Mouse (Mus musculus) thymus, postnatal 10 days (tissue): ENCODE measurements around the gene Hadh.

Experiments
- DNase-seq, 2 experiments: peaks; one replicate each; pipeline ENCODE4 v3.0.0; 2021; ENCODE audit warnings: low spot score in 2 of 2

Hadh gene

GRCm38 (mm10) chr3:131271559-131272373 lies at the start of gene Hadh:
Gene Hadh, minus strand, starts transcription at chr3:131272101.
- peak; percentile 73 to 82 for DNase-seq

- peak; percentile 37 to 85 for DNase-seq
These were observed 48.3 kb upstream of the Hadh start for GRCm38 (mm10) chr3:131320184-131320583.

GRCm38 (mm10) chr3:131318211-131318610 lies 46.3 kb upstream of the Hadh start:
- DNase-seq, result no peak

DNA sequence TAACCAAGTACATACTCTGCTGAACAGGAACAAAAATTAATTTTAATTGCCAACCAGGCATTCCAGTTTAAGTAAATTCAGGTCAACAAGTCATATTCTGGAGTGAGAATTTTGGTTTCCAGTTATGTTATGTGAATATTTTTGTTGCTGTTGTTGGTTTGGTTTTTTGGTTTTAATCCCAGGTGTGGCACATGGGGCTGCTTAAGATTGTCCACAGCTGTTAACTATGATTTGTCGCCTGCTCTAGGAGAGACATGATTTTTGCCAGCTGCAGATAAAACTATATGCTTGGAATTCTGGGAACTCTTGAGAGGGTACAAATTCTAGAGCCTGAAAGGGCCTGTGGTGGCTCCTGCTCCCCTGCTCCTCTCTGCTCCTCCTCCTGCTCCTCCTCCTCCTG lies 45.2 kb upstream of the Hadh start:
- no peak for DNase-seq

DNA sequence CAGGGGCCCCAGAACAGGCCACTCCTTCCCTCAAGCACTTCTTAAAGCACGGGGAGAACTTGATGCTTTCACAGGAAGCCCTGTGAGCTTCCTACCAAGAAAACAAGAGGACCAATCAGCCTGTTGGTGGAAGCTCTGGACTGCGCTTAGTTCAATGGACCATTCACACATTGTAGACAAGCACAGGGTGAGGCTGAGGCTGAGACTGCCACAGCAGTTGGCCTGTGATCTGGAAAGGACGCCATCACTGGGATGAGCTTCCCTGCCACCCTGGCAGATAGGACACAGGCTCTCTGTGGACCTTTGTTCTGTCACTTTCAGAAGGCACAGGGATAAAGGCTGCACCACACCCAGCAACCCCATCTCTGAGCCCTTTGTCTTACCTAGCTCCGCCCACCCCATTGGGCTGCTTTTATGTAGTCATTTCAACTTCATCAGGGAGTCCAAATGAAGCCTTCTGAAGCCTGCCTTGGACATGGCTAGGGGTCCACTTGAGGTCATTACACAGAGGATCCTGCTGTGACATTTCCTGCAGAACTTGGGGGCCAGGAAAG lies 44.1 kb upstream of the Hadh start:
- DNase-seq, result no peak

DNA sequence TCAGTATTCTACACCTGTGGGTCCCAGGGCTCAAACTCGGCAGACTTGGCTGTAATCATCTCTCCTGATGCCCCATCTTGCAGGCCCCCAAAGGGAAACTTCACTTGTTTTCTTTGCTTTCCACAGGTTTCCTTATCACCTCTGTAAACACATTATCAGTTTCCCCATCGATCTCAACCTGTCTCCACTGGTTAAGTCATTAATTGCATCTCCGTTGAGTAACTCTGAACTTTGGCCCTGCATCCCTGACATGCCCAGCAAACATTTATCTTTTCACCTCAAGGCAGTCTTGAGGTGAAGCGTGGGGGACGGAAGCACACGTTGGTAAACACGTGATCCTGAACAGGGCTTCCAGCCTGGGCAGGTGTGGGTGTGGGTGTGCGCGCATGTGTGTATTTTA lies 40.4 kb upstream of the Hadh start:
- DNase-seq, result no peak

DNA sequence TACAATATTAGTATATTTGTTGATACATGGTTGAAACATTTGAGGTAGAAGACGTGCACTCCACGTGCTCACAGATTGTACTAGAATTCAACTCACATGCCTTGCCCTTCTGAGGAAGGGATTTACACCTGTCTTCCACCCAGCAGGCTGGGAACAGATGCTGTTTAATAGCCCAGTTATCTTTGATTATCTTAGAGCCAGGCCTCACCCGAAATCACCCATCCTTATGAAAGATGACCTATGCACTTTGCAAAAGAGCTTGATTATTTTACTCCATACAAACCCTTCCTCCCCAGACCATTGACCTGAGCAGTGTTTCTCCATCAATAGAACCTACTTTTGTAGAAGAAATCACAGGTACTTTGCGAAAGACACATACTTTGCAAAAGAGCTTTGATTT lies 38.7 kb upstream of the Hadh start:
- DNase-seq, result no peak

DNA sequence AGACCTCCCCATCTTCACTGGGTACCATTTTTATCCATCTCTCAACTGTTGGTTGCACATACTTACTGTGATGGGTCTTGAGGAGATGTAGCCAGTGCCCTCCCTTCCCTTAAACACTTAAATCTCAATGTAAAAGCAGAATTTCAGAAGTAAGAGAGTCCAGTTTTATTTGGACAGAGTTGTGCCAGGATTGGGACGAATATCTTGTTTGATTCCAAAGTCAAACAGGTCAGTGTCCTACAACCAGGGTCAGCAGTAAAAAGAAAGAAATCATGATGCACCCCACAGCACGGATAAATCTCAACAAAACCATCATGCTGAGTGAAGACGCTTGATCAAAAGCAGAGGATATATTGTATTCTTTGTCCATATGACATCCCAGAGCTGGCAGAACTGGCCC lies 35.9 kb upstream of the Hadh start:
- DNase-seq, result no peak

DNA sequence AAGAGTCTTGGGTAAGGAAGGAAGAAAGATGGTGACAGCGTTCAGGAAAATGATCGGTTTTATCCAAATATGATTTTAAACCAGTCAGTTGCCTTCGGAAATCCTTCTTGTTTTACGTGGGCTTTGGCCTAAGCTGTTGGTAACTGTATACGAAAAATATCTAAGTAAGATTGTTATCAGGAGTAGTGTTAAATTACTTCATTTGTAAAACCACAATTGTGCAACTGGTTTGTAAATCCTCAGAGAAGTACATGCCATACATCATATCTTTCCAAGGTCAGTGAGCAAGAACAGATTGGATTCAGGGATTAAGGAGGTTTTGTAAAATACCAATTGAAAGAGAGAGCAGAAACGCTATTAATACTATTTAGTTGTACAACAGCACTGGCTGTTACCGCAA lies 34.4 kb upstream of the Hadh start:
- DNase-seq, result no peak

GRCm38 (mm10) chr3:131303320-131303714 lies 31.4 kb upstream of the Hadh start:
- no peak for DNase-seq

GRCm38 (mm10) chr3:131302452-131303319 lies 30.8 kb upstream of the Hadh start, which contains the start of gene Cyp2u1:
Gene Cyp2u1, minus strand, starts transcription at chr3:131303227.
- DNase-seq, result peak; percentile 80 to 83

DNA sequence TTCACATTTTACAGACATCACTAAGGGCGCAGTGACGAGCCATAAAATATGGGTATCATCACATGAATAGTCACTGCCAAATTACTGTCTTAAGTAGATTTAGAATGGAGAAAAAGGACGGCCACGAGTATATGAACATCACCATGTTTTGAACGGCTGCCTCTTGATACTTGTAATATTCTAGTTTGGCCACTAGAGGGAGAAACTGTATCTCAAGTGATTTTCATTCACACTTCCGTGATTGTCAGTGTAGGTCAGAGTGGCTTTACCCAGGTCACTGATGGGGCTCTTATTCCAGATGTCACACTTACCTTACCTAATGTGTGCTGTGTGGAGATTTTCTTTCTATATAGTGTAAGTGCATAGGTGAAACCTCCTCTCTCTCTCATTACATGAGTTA lies 28.0 kb upstream of the Hadh start:
- peak in 1 of 2 experiments; percentile 22 for DNase-seq

- no peak for DNase-seq
These were observed 27.2 kb upstream of the Hadh start for GRCm38 (mm10) chr3:131299078-131299477.

DNA sequence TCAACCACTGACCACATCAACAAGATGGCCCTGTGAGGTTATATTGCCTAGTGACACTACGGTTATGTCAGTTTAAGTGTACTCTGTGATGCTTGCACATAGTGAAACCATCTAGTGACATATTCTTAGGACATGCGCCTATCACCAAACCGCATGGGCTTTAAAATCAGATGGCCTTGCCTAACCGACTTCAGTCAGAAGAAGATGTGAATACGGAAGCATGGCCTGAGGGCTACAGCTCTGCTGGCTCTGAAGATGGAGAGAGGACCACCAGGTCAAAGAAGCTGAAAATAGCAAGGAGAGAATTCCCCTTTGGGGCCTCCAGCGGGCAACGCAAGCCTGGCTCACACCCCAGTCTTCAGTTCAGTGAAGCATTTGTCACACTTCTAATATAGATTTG lies 25.0 kb upstream of the Hadh start:
- DNase-seq, result no peak

GRCm38 (mm10) chr3:131295513-131296200 lies 23.8 kb upstream of the Hadh start:
- no peak for DNase-seq

GRCm38 (mm10) chr3:131294503-131294902 lies 22.6 kb upstream of the Hadh start:
- DNase-seq, result no peak

DNA sequence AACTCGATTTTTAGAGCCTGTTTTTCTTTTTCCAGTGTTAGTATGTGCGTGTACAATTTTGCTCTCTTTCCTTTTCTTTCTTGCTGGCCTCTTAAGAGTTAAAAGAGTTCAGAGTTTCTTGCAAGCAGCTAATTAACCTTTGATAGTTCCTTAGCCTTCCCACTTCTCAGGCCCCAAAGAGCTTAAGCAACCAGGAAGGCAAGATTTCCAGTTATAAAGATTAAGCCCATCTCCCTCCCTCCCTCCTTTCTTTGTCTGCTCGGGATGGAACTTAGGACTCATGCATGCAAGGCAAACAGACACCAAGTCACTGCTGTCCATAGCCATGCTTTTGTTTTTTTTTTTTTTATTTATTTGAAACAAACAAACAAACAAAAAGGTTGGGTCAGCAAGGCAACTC lies 21.1 kb upstream of the Hadh start:
- no peak for DNase-seq

DNA sequence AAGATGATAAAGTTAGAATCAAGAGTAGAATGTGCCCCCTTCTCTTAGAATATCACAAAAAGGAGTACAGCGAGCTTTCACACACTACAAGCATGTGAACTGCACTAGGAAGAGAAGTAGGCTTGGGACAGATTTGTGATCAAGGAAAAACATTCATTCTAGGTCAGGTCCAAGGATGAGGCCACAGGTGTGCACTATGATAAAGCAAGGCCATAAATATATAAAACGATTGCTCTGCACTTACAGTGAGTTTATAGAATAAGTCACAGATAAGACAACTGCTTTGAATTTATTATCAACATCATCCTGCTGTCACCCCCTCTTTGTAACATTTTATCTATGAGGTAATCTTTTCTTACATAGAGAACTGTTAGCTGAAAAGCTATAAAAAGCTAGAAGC lies 20.4 kb upstream of the Hadh start:
- no peak for DNase-seq

- no peak for DNase-seq
These were observed 20.0 kb upstream of the Hadh start for GRCm38 (mm10) chr3:131291890-131292289.

DNA sequence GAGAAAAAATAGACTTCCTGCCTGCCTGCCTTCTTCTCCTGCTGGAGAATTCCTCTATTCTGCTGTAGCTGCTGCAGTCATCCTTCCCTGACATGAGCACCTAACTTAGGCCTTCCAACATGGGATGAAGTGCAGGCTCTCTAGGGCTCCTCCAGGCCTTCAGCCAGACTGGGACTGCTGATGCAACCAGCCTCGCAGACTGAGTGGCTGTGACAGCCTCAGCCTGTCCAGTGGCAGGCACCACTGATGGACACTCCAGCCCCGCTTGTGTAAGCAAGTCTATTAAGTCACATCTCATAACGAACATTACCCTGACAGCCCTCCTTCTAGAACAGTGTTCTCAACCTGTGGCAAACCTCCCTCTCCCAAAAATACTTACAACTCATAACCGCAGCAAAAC lies 2.2 kb upstream of the Hadh start:
- DNase-seq, result no peak

DNA sequence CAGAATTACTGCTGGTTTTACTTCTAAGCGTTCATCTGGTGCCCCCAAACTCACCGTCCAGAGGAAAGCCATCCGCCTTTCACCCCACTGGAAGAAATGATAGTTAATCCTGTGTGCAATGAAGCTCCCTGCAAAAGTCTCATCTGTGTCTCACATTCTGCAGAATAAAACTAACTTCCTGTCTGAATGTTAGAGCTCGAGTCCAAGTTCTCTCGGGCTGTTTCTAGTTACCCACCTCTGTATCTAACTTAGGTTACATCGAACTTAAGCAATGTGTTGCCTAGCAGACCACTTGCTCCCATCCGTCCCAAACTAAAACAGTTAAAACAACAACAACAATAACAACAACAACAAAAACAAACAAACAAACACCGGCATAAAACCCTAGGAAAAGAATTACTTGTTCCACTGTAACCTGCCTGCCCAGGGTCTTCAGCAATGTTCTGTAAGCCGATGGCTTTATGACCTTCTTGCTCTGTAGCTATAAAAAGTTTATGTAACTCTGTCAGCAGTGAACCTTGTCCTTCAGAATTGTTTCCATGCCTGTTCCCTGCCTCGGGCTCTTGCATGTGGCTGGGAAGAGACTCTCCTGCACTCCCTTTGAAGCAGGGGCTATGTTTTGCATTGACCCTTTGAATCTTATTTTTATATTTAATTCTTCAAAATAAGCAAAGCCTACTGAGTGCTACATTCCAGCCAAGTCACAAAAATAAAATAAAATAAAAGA lies 636 bp upstream of the Hadh start:
- DNase-seq, result no peak
